Mouse (Mus musculus) stomach, postnatal 0 days (tissue): ENCODE data around the gene Mtfr2. TPM values are rescaled to one million over a fixed set of nuclear protein-coding genes. Genes with fewer than 3 reads are reported as not detected.
A peak's percentile ranks its signal among the peaks of the same experiment; 100 is the strongest.

ENCODE experiments used
- ATAC-seq: fragments of 200-750 bp; cut with Nextera tagmentation; 2 replicates; pipeline ENCODE4 v1.8.0; 2017; ENCODE audit not compliant: low FRiP score, low TSS enrichment
- DNase-seq: peaks from one replicate; pipeline ENCODE4 v3.0.0-alpha.2; 2016; ENCODE audit warnings: low spot score
- H3K27ac ChIP-seq: fragments of 300-500 bp; sonication (generic); replicated peaks from 2 replicates; pipeline ENCODE4 v1.5.1; 2014; ENCODE audit warnings: mild to moderate bottlenecking, control low read depth
- H3K27me3 ChIP-seq: fragments of 300-500 bp; sonication (generic); 2 replicates; pipeline ENCODE4 v1.6.1; 2014; ENCODE audit warnings: low read length; ENCODE audit not compliant: control insufficient read depth, insufficient read depth
- H3K36me3 ChIP-seq: fragments of 300-500 bp; sonication (generic); 2 replicates; pipeline ENCODE4 v1.6.1; 2014; ENCODE audit warnings: low read length, mixed read lengths; ENCODE audit not compliant: control insufficient read depth, insufficient read depth
- H3K4me1 ChIP-seq: fragments of 300-500 bp; sonication (generic); replicated peaks from 2 replicates; pipeline ENCODE4 v1.6.1; 2014; ENCODE audit warnings: antibody characterized with exemption; ENCODE audit not compliant: control insufficient read depth, insufficient read depth
- H3K4me2 ChIP-seq: fragments of 300-500 bp; sonication (generic); replicated peaks from 2 replicates; pipeline ENCODE4 v1.6.1; 2014; ENCODE audit warnings: low read depth, mild to moderate bottlenecking, control low read depth, moderate library complexity
- H3K4me3 ChIP-seq: fragments of 300-500 bp; sonication (generic); 2 replicates; pipeline ENCODE4 v1.5.1; 2014; ENCODE audit warnings: low read depth, low read length, control low read depth
- H3K9ac ChIP-seq: fragments of 300-500 bp; sonication (generic); 2 replicates; pipeline ENCODE4 v1.6.1; 2014; ENCODE audit warnings: mild to moderate bottlenecking, low read length, control low read depth, mixed read lengths
- H3K9me3 ChIP-seq: fragments of 300-500 bp; sonication (generic); 2 replicates; pipeline ENCODE4 v1.6.1; 2016; ENCODE audit warnings: low read length; ENCODE audit not compliant: control insufficient read depth
- CTCF ChIP-seq: IDR thresholded peaks from 2 replicates; pipeline ENCODE4 v1.5.1; 2016; ENCODE audit warnings: antibody characterized with exemption, low read depth, mild to moderate bottlenecking, moderate library complexity
- EP300 ChIP-seq: optimal IDR thresholded peaks from 2 replicates; pipeline ENCODE3; 2016; ENCODE audit warnings: antibody characterized with exemption
- WGBS: fragments of 180-500 bp; shearing (Covaris S2); extraction: QIAGEN DNeasy Blood & Tissue Kit; methylation state at CpG from one replicate; pipeline ENCODE4 v1.1.7; 2014; 5-methylcytosine and 5-hydroxymethylcytosine counted together
- polyA plus RNA-seq: library from polyadenylated mRNA; unstranded; fragments of >200 nt; fragmentation: Nextera tagmentation; extraction: Ambion mirVana; gene quantifications from 2 replicates; pipeline ENCODE4 v1.2.1, GENCODE M21; 2015

Gene Mtfr2
- polyA plus RNA-seq: 0.63 and 0.71 TPM in 2 replicates

DNA sequence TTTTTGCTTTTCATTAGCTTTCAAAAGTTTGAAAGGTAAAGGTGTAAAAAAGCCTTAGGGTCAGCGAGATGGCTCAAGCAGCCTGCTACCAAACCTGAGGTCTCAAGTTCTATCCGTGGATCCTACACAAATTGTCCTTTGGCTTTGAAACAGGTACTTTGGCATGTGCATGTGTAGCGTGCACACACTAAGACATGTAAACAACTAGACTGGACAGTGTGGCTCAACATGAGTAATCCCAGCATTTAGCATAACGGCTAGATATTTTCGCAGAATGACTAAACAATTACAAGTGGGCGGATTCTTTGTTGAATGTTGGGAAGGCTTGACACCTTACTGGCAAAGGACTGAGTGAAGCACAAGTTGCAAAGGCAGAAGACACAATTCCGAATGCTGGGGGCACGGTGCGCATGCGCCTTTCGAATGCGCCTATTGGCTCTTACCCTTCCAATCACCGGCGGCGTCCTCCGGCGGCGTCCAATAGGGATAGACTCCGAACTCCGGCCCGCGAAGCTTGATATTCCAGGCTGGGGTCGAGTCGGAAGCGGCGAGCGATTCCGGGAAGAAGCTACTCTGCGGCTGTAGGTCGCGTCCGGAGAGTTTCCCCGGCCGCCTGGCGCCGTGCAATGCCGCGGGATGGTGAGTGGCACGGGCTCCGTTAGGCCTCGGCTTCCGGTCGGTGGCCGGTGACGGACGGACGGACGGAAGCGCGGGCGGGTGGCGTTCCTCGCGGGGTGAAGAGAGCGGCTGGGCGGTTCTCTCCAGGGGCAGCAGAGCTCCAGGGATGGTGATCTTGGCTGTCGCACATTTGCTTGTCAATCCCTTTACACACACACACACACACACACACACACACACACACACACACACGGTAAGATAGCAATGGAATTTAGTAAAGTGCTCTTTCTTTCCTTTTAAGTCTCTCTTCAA lies at the start of gene Mtfr2:
Gene Mtfr2 (plus strand): TSS at position 486 of the 930 bp plus-strand sequence.
- no peak within 1 kb of the TSS for H3K27ac ChIP-seq
- H3K9me3 ChIP-seq: no peaks in the 10 kb centered on the region
- WGBS: 1% methylated on average over 58 of the region's 58 CpGs
- peak within 1 kb of the TSS; percentile 63 for H3K4me3 ChIP-seq
- peak; percentile 91 for DNase-seq
- H3K4me1 ChIP-seq: no peaks in the 10 kb centered on the region
- H3K36me3 ChIP-seq: peaks cover 15% of the 10 kb centered on the region
- H3K27me3 ChIP-seq: no peaks in the 10 kb centered on the region
- ATAC-seq: peak; percentile 95
- TF ChIP-seq CTCF (no peak), EP300 (no peak)
- peak within 1 kb of the TSS; percentile 77 for H3K4me2 ChIP-seq
- H3K9ac ChIP-seq: peak within 1 kb of the TSS; percentile 57

DNA sequence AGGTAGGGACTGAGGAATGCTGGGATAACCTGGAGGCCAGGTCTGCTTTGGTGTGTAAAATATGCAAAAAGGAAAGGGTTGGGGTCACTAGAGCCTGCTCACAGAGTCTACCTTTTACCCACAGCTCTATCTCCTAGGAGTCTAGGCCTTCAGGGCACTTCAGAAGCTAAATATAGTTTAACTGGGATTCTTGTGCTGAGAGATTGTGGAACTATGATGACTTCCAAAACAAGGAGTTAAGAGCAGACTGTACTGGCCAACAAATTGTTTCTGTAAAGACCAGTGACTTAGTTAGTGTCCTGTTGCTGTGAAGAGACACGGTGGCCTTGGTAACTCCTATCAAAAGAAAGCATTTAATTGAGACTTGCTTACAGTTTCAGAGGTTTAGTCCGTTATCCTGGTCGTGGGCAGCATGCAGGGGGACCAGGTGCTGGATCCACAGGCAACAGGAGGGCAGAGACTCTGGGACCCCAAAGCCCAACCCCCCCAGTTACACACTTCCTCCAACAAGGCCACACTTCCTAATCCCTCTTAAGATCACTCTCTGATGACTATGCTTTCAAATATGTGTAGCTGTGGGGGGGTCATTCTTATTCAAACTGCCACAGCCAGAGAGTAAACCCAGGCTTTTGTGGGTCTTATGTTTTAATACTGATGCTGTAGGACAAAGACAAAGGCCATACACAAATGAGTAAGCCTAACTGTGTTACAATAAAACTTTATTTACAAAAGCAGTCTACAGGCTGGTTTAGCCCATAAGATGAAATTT lies 49.2 kb upstream of the Mtfr2 start:
- Histone ChIP-seq H3K27me3 (no peaks in the 10 kb centered on the region), H3K4me2 (no peak overlapping the region), H3K9ac (no peak overlapping the region), H3K4me1 (no peaks in the 10 kb centered on the region), H3K4me3 (no peak overlapping the region), H3K9me3 (no peaks in the 10 kb centered on the region), H3K27ac (no peak overlapping the region), H3K36me3 (no peaks in the 10 kb centered on the region)
- ATAC-seq (no peak), DNase-seq (no peak)
- 59% methylated on average over 3 of the region's 3 CpGs for WGBS
- TF ChIP-seq CTCF (no peak), EP300 (no peak)

DNA sequence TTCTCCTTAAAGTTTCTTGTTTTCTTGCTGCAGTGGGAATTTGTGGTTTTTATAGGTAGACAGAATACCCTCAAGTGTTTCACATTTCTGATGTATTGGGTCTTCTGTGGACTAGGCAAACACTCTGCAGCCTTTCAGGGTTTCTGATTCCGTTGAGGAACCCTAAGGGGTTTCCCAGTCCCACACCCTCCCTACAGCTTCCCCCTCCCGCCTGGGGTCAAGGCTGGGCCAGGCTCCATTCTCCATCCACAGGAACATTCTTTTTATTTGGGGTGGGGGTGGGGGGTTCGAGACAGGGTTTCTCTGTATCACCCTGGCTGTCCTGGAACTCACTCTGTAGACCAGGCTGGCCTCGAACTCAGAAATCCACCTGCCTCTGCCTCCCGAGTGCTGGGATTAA lies 48.5 kb upstream of the Mtfr2 start:
- Histone ChIP-seq H3K36me3 (no peaks in the 10 kb centered on the region), H3K9ac (no peak overlapping the region), H3K27me3 (no peaks in the 10 kb centered on the region), H3K9me3 (no peaks in the 10 kb centered on the region), H3K27ac (no peak overlapping the region), H3K4me3 (no peak overlapping the region), H3K4me2 (no peak overlapping the region), H3K4me1 (no peaks in the 10 kb centered on the region)
- TF ChIP-seq CTCF: no peak
- TF ChIP-seq EP300: no peak
- 76% methylated on average over 5 of the region's 5 CpGs for WGBS
- ATAC-seq: no peak
- no peak for DNase-seq

DNA sequence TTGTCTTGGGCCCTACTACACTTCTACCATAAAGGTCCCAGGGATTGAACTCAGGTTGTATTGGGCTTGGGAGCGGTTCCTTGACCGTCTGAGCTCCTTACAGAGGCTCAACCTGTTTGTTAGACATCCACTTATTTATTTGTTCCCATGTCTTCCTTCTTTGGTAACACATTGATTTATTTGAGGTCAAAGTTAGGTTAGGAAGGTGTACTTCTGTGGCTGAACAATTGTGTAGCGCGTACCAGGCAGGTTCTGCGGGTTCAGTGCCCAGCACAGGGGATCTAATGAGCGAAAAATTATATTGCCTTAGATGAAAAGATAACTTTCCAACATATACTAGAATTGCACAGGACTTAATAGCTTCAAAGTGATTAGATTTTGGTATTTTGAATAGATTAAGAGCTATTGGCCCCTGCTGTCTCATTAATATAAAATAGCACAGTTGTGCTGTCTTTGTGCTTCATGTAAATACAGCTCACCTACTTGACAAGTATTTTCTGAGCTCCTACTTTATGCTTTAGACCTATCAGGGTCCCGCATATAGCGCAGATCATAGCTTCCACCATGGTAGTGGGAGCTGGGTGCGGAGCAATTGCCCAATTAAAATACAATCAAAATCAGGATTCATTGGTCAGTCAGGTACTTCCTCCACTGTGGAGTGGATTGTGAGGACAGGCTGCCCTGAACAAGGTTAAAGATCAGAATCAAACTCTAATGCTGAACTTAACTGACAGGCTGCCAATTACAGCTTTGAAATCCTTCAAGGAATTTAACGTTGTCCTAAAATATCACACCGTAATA lies 36.4 kb upstream of the Mtfr2 start:
- Histone ChIP-seq H3K9me3 (no peaks in the 10 kb centered on the region), H3K4me3 (peak overlapping the region; percentile 96), H3K4me1 (0 out of 2 replicates have a peak, but pooled peaks cover 3% of the 10 kb centered on the region), H3K4me2 (peak overlapping the region; percentile 56), H3K27me3 (no peaks in the 10 kb centered on the region), H3K36me3 (no peaks in the 10 kb centered on the region), H3K27ac (peak overlapping the region; percentile 100), H3K9ac (peak overlapping the region; percentile 87)
- ATAC-seq: no peak
- 35% methylated on average over 11 of the region's 11 CpGs for WGBS
- DNase-seq: no peak
- no peak for TF ChIP-seq EP300
- no peak for TF ChIP-seq CTCF

DNA sequence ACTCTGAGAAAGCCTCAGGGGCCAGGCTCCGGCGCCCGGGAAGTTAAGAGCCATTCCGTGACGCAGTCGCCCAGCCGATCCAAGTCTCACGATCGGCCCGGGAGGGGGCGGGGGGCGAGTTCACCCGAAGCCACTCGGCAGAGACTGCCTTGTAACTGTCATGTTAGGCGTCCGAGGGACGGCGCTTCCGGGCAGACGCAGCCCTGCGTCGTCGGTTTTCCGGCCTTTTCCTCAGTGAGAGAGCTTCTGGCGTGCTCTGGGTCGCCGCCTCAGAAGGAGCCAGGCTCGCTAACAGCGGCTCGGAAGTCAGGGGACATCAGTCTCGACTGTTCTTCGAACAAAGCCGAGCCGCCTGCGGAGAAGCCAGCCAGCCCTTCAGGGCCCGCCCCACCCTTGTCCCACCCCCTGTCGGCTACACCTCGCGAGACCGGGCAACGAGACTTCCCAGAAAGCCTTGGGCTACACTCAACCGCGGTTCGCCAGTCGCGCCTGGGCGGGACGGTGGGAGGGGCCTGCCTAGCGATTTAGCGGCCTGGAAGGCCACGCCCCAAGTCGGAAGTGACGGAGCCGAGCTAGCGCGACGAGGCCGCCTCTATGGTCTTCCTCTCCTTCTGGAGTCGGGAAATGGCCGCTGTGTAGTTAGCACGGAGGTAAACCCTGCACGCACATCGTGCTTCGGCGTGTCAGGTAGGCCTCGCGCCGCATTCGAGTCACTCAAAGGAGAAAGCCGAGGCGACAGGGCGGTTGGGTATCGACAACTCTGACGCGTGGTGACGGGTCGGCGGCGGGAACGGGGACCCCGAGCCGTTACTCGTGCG lies 35.4 kb upstream of the Mtfr2 start, which contains the start of gene Bclaf1:
Gene Bclaf1 (plus strand): TSS at position 552 of the 818 bp plus-strand sequence.
- Histone ChIP-seq H3K9ac (peak within 1 kb of the TSS; percentile 98), H3K4me3 (peak within 1 kb of the TSS; percentile 96), H3K4me2 (peak within 1 kb of the TSS; percentile 61), H3K4me1 (0 out of 2 replicates have a peak, but pooled peaks cover 3% of the 10 kb centered on the region), H3K36me3 (no peaks in the 10 kb centered on the region), H3K27me3 (no peaks in the 10 kb centered on the region), H3K27ac (peak within 1 kb of the TSS; percentile 100), H3K9me3 (no peaks in the 10 kb centered on the region)
- ATAC-seq: peak; percentile 99
- DNase-seq: peak; percentile 100
- under 1% methylated on average over 81 of the region's 84 CpGs for WGBS
- TF ChIP-seq CTCF (no peak), EP300 (peak; percentile 96)
